Mouse (Mus musculus): ENCODE data around the gene Ephb2.

- TF ChIP-seq CTCF (IDR thresholded peaks at IDR 0.05; ENCODE audit: insufficient read depth, low read length) (no peak), POLR2A (IDR thresholded peaks at IDR 0.05; ENCODE audit: borderline replicate concordance, extremely low read depth, low read depth, low read length) (no peak)
These were observed 59.3 kb downstream of the Ephb2 start for GRCm38 (mm10) chr4:136776471-136776892.

Data from lung, adult 2 months (tissue).